Mouse (Mus musculus): ENCODE measurements around the gene Ropn1l.

Ropn1l gene

GRCm38 (mm10) chr15:31402200-31402892, 51.2 kb downstream of the Ropn1l start:
- no peak for DNase-seq

DNA sequence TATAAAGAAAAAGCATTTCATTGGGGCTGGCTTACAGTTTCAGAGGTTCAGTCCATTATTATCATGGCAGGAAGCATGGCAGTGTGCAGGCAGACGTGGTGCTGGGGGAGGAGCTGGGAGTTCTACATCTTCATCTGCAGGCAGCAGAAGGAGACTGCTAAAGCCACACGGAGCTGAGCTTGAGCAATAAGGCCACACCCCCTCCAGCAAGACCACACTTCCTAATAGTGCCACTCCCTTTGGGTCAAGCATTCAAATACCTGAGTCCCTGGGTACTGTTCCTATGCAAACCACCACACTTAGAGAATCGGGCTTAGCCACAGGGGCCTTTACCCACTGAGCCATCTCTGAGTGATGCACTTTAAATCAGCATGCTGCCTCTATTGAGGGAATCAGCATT, 52.6 kb downstream of the Ropn1l start:
- DNase-seq, result no peak

DNA sequence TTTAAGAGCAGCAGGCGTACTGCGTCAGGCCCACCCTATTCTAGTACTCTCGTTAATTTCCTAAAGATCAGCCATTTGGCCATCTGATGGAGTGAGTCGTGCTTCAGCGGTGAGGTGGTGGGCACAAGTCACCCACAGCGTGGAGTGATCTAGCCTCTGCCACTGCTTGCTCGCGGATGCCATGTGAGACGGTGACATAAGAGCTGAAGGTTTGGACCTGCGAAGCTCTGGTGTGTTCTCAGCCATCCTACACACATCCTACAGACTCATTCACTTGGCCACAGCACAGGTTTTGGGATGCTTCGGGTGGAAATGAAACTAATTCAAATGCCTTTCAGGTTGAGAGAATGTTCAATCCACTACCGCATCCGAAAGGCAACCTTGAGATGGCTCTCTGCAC, 54.8 kb downstream of the Ropn1l start:
- DNase-seq, result no peak

GRCm38 (mm10) chr15:31397379-31397778, 56.2 kb downstream of the Ropn1l start:
- DNase-seq, result no peak

- DNase-seq, result no peak
Measured at GRCm38 (mm10) chr15:31396755-31397154, 56.8 kb downstream of the Ropn1l start.

DNA sequence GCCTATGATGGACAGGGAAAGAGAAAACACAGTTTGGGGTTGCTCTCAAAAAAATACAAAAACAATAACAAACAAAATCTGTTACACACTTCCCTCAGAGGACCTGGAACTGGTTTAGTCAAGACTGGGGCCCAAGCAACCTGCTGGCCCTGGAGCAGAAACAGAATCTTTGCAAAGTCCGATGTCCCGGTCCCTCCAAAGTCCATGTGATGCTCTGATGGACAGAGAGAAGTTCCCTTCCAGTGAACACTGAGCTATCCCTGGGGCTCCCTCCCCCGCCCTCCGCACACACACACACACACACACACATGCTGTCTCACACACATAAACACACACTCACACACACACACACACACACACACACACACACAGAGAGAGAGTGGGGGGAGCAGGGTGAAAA, 57.6 kb downstream of the Ropn1l start:
- no peak for DNase-seq

GRCm38 (mm10) chr15:31393402-31393801, 60.1 kb downstream of the Ropn1l start:
- no peak for DNase-seq

DNA sequence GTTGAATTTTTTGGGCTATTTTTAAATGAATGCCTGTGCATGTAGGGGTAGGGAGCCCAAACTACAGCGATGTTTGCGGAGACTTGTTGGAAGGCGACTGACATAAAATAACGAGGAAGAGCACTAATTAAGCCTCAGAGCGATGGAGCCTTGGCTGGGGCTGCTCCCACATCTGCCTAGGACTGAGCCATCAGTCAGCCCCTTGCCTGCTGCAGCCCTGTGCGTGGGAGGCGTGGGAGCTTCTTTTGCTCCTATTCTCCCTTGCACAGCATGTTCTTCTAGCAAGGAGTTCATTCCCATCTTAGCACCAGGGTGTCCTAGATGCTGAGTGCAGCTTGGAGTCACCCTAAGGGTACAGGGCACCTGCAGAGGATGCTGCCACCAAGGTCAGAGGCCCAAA, 60.8 kb downstream of the Ropn1l start:
- no peak for DNase-seq

DNA sequence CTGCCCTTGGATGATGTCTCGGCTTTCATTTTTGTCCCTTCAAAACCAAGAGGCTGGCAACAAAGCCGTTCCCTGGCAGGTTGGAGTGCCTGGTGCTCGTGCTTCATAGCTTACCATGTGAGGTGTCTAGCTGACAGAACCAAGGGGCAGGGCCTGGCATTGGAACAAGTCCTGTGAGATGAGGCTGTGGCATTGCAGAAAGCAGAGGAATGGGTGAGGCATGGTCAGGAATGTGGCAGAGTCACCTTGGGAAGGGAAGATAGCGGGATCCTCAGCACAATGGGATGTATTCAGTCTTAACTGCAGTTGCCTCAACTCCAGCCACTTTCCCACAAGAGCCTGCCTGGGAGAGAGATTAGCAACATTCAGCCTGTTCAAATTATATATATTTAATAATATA, 61.4 kb downstream of the Ropn1l start:
- DNase-seq, result no peak

Data from cerebellum, adult 11 months (tissue).